Comparison of ENCODE assay signal across 11 mouse cellular contexts in the genomic region with DNA sequence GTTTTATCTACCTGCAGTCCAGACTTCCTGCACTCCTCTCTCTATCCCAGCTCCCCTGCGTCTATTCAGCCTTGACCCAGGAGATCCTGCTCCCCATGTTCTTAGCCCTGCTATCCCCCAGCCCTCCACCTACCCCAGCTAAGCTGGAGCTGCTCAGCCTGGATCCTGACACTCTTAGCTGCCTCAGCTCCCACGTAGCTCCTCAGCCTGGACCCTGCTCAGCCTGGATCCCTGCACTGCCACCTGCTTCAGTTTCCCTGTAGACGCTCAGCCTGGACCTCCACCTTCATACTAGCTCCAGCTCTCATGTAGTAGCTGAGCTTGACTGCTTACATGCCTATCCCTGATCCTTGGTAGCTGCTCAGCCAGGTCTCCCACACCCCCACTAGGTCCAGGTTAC.
"Had no signal": no experiment of that assay in that cellular context is flagged by ENCODE, and none has a peak within 500 bp of the region (broad histone marks: within the 10 kb centered on the region; RNA-seq: fewer than 3 reads in every experiment).

No protein-coding gene starts in this region.

- DNase-seq: kidney, adult 18-20 months; kidney, adult 9 months; kidney, postnatal 14 days; kidney, postnatal 4 days; left cerebral cortex, postnatal 4 days; liver, postnatal 0 days; lung, postnatal 36 days; retina, postnatal 1 day; right cerebral cortex, postnatal 25 days; thymus, adult 18-20 months; thymus, postnatal 36 days had no signal
